Mouse (Mus musculus): ENCODE data around the gene Serpinb11.

Gene Serpinb11

GRCm38 (mm10) chr1:107360898-107361297 lies at the start of gene Serpinb11:
TSS of gene Serpinb11 (plus strand) at chr1:107361198.
- no peak for DNase-seq (ENCODE audit: low spot score)

GRCm38 (mm10) chr1:107345979-107346378 lies 15.0 kb upstream of the Serpinb11 start:
- DNase-seq (ENCODE audit: low spot score), result no peak

- DNase-seq (ENCODE audit: low spot score), result no peak
Observed at GRCm38 (mm10) chr1:107346788-107347187, 14.2 kb upstream of the Serpinb11 start.

GRCm38 (mm10) chr1:107350392-107350791 lies 10.6 kb upstream of the Serpinb11 start:
- no peak for DNase-seq (ENCODE audit: low spot score)

DNA sequence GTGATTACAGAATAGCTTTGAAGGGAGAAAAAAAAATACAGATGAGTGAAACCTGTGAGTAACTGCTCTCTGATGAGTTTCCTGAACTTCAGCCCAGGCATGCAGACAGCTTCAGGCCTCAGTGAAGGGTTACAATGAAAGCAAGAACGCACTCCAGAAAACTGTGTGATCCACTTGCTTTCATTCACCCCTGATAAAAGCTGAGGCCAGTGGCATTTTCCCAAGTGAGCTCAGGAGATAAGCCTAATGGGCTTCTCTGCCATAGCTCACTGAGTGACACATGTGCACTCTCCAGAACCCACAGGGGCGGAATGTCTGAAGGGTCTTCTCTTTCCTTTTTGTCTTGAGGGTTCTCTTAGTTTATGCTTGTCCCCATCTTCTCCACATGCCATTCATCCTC lies 9.9 kb upstream of the Serpinb11 start:
- no peak for DNase-seq (ENCODE audit: low spot score)

GRCm38 (mm10) chr1:107353046-107353445 lies 8.0 kb upstream of the Serpinb11 start:
- DNase-seq (ENCODE audit: low spot score), result no peak

- DNase-seq (ENCODE audit: low spot score), result no peak
Observed at GRCm38 (mm10) chr1:107365973-107366372, 5.0 kb downstream of the Serpinb11 start.

- no peak for DNase-seq (ENCODE audit: low spot score)
Observed at GRCm38 (mm10) chr1:107368944-107369343, 7.9 kb downstream of the Serpinb11 start.

- no peak for DNase-seq (ENCODE audit: low spot score)
Observed at GRCm38 (mm10) chr1:107376952-107377351, 16.0 kb downstream of the Serpinb11 start.

DNA sequence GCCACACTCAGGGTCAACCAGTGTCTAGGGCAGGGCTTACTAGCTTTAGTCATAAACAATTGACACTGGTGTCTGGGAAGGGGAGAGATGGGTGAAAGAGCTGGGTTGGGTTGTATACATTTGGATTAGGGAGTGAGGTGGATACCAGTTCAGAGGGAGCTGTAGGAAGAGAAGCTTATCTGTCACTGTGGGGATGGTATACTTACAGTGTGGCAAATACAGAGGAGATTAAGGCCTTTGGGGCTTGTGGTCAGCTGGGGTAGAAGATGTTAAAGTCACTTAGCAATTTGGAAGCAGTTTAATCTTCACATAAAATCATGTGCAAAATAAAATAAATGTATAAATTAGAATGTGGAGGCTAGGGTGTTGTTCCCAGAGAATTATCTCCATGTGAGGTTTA lies 17.4 kb downstream of the Serpinb11 start:
- DNase-seq (ENCODE audit: low spot score), result no peak

DNA sequence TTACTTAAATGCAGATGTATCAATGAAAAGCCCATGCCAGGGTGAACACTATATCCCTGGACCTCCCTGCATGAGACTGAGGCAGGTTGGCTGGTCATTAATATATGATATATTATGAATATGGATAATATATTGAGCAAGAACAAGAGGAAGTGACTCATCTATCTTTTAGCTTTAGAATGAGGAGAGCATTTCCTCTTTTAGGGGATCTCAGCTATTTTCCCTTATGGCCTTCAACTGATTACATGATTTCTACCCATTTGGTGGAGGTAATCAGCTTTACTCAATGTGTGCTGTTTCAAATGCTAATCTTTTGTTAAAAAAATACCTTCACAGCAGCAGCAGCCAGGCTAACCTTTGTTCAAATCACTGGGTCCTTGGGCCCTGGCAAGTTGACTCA lies 20.5 kb downstream of the Serpinb11 start:
- no peak for DNase-seq (ENCODE audit: low spot score)

- no peak for DNase-seq (ENCODE audit: low spot score)
Observed at GRCm38 (mm10) chr1:107382404-107382803, 21.4 kb downstream of the Serpinb11 start.

DNA sequence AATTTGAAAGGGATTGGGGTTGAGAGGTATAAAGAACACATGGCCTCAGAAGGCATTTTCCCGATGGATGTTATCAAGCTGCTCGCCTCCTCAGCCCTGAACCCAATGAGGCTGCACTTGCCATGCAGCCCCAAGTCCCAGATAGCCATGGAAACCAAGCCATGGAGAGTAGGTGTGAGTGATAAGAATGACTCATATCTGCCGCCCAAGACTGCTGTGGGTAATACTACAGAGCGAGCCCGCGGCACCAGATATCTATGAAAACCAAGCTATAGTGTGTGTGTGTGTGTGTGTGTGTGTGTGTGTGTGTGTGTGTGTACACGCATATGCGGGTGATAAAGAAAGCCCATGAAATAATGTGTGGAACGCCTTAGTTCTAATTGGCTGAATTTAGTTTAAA lies 23.5 kb downstream of the Serpinb11 start:
- DNase-seq (ENCODE audit: low spot score), result no peak

- no peak for DNase-seq (ENCODE audit: low spot score)
Observed at GRCm38 (mm10) chr1:107389753-107390152, 28.8 kb downstream of the Serpinb11 start.

DNA sequence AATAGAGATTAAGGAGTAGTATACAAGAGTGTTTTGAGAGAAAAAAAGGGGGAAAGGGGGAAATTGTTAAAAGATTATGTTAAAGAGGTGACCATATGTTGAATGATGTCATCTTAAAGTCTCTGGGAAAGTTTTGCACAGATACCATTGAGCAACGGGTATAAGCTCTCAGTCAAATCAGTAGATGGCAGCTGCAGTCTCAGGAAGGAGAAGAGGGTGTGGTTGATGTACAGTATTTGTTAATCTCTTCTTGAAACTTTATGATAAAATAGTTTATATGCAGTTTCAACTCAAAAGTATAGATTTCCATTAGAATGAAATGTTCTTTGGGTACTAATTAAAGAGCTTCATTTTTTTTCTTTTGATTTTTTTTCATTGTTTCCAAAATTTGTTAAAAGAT lies 36.5 kb downstream of the Serpinb11 start:
- no peak for DNase-seq (ENCODE audit: low spot score)

DNA sequence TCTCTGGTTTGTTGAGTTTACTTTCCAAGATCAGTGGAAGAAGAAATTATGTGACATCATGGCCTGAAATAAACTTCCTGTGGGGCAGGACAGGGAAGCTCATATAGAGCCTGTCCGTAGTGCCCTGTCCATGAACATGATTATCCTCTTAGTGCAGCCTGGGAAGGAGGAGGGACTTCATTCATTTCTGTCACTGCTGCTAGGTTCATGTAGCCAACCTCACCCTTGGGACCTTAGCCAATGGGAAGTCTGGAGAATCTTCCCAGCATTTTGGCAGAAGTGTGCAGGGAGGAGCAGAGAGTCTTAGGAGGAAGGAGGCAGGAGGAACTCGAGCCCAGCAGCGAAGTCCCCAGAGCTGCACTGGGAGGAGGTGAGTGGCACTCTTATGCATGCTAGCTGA lies 38.4 kb downstream of the Serpinb11 start, which contains the start of gene Serpinb7:
TSS of gene Serpinb7 (plus strand) at position 301 of the 400 bp plus-strand sequence.
- DNase-seq (ENCODE audit: low spot score), result no peak

DNA sequence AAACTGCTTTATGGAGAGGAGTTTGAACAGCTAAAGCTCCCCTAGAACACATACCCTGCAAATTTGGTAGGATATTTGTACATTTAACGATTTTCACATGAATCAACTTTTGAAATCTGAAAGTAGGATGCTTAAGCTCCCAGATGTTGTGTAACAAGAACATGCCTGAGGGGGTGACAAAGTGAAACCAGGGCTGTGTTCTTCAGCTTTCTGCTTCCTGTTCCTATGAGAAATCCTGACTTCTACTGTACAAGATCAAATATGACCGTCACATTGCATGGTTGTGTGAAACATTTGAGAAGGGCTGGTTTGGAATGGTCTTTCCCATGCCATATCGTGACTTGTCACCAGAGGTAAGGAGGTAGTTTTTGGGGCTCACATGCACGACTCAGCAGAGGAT lies 41.1 kb downstream of the Serpinb11 start:
- no peak for DNase-seq (ENCODE audit: low spot score)

DNA sequence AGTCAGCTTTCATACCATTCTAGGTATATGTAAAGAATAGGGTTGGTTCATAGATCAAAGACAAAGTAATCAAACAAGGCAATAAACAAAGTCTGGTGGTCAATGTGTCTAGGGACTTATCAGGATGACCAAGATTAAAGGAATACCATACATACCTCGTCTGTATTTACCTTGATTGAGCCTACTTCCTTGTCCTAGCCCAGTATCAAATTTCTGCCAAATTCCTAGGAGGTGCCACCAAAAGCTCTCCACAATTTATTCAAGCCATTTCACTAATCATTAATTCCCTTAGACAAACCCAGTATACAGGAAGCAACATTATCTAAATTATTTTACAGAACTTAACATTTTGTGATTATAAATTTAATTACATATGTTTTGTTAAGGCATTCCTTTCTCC lies 53.7 kb downstream of the Serpinb11 start:
- DNase-seq (ENCODE audit: low spot score), result no peak

- DNase-seq (ENCODE audit: low spot score), result no peak
Observed at GRCm38 (mm10) chr1:107422487-107422886, 61.5 kb downstream of the Serpinb11 start.
